Comparison of ENCODE assay signal across 9 mouse cellular contexts in the genomic region with DNA sequence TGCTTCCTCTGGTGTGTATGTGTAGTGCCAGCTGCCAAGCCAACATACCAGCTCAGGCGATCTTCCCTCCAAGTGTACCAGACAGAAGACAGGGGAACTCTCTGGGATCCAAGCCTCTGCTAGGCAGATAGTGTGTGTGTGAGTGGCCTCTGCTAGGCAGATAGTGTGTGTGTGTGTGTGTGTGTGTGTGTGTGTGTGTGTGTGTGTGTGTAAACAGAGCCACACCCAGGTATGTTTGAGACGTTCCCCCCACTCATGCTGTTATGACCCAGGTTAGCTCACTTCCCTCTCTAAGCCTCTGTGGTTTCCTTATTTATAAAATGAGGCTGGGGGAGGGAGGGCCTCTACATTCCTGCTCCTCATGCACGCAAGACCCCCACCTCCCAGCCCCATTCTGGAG. TPM values are rescaled to one million over a fixed set of nuclear protein-coding genes. Genes with fewer than 3 reads are reported as not detected.
DNase-seq lines count a peak whose midpoint lies in the region; ATAC-seq lines count a peak whose summit lies in the region.
"Had no signal": no experiment of that assay in that cellular context is flagged by ENCODE, and none has a peak within 500 bp of the region (broad histone marks: within the 10 kb centered on the region; RNA-seq: fewer than 3 reads in every experiment).

No protein-coding gene starts in this region.

- H3K4me2 ChIP-seq in kidney, embryonic 15.5 days: no peak overlapping the region
- H3K4me2 ChIP-seq in limb, embryonic 15.5 days: no peak overlapping the region

- no peak overlapping the region for H3K4me3 ChIP-seq in kidney, embryonic 15.5 days (replicated peaks)
- no peak overlapping the region for H3K4me3 ChIP-seq in brown adipose tissue, adult 24 weeks (ENCODE audit: insufficient read depth, low read depth, low read length)
- no peak overlapping the region for H3K4me3 ChIP-seq in limb, embryonic 15.5 days

- H3K36me3 ChIP-seq in kidney, embryonic 15.5 days: no peaks in the 10 kb centered on the region
- H3K36me3 ChIP-seq in limb, embryonic 15.5 days: no peaks in the 10 kb centered on the region

- intact Hi-C loops in gastrocnemius, postnatal 14 days (cut with DNase I; ENCODE audit: low total_unique reads): no loop called here

- H3K9me3 ChIP-seq in kidney, embryonic 15.5 days (replicated peaks): no peaks in the 10 kb centered on the region
- no peaks in the 10 kb centered on the region for H3K9me3 ChIP-seq in limb, embryonic 15.5 days

- no peak overlapping the region for H3K9ac ChIP-seq in kidney, embryonic 15.5 days
- no peak overlapping the region for H3K9ac ChIP-seq in limb, embryonic 15.5 days

- ATAC-seq in kidney, embryonic 15.5 days (replicated peaks; ENCODE audit: low FRiP score): no peak
- ATAC-seq in limb, embryonic 15.5 days (ENCODE audit: insufficient number of reproducible peaks, low FRiP score, low TSS enrichment, low read depth): no peak
- ATAC-seq in megakaryocyte progenitor cell, adult 5-6 weeks (replicated peaks; ENCODE audit: poor library complexity): peak; percentile 38

- H3K27ac ChIP-seq in kidney, embryonic 15.5 days: peak overlapping the region; percentile 57; the same call in 1 of the 2 replicates
- H3K27ac ChIP-seq in brown adipose tissue, adult 24 weeks (replicated peaks; ENCODE audit: low read depth, low read length): peak overlapping the region; percentile 58
- peak overlapping the region; percentile 51; the same call in 1 of the 2 replicates for H3K27ac ChIP-seq in limb, embryonic 15.5 days

- H3K4me1 ChIP-seq in kidney, embryonic 15.5 days: peaks cover 35% of the 10 kb centered on the region
- H3K4me1 ChIP-seq in brown adipose tissue, adult 24 weeks (ENCODE audit: control insufficient read depth, insufficient read depth, insufficient read length, low read length): no peaks in the 10 kb centered on the region; the same call in 1 of the 2 replicates
- peaks cover 12% of the 10 kb centered on the region for H3K4me1 ChIP-seq in limb, embryonic 15.5 days

- DNase-seq in kidney, postnatal 10 days: no peak
- no peak for DNase-seq in frontal cortex, postnatal 14 days (ENCODE audit: low spot score in 2 of 2)
- no peak for DNase-seq in gastrocnemius, postnatal 14 days
- no peak for DNase-seq in ovary, adult 18-20 months (ENCODE audit: low spot score)

- H3K27me3 ChIP-seq in kidney, embryonic 15.5 days: no peaks in the 10 kb centered on the region
- no peaks in the 10 kb centered on the region for H3K27me3 ChIP-seq in limb, embryonic 15.5 days

- 49% methylated on average over 3 of the region's 3 CpGs for whole genome bisulfite sequencing in kidney, embryonic 15.5 days
- WGBS in limb, embryonic 15.5 days: 35% methylated on average over 3 of the region's 3 CpGs

RNA-seq across cellular contexts. Expression of a gene that starts 10.7 kb away (rescaled TPM):
- polyA plus RNA-seq in kidney, embryonic 15.5 days (2015; fragmentation: Nextera tagmentation; extraction: Ambion mirVana): 32.3 and 34.5 TPM in 2 replicates
- polyA plus RNA-seq in brown adipose tissue, adult 24 weeks (2012; ENCODE audit: insufficient read depth, insufficient read length, missing spikeins): 4.6 and 29.0 TPM in 2 replicates
- polyA plus RNA-seq in limb, embryonic 15.5 days (2015; fragmentation: Nextera tagmentation; extraction: Ambion mirVana): 16.9 and 19.7 TPM in 2 replicates
- total RNA-seq in megakaryocyte progenitor cell, adult 5-6 weeks (2015): 4.8 and 5.6 TPM in 2 replicates
- 13.4 and 15.2 TPM in 2 replicates for total RNA-seq in megakaryocyte progenitor cell, adult 5-6 weeks (2017)
- total RNA-seq in gastrocnemius, postnatal 14 days (2021): 1 to 10 TPM; 5.6 to 9.8 TPM

RNA-seq across cellular contexts. Expression of a gene that starts 31.6 kb away (rescaled TPM):
- polyA plus RNA-seq in kidney, embryonic 15.5 days (2015; fragmentation: Nextera tagmentation; extraction: Ambion mirVana): 0.45 TPM in 1 of 2 replicates, not detected in the other
- not detected in 2 replicates for polyA plus RNA-seq in brown adipose tissue, adult 24 weeks (2012; ENCODE audit: insufficient read depth, insufficient read length, missing spikeins)
- polyA plus RNA-seq in limb, embryonic 15.5 days (2015; fragmentation: Nextera tagmentation; extraction: Ambion mirVana): 0.31 TPM in 1 of 2 replicates, not detected in the other
- total RNA-seq in megakaryocyte progenitor cell, adult 5-6 weeks (2015): not detected in 2 replicates
- not detected in 2 replicates for total RNA-seq in megakaryocyte progenitor cell, adult 5-6 weeks (2017)
- total RNA-seq in gastrocnemius, postnatal 14 days (2021): not detected
- total RNA-seq: heart, postnatal 25 days had no signal

RNA-seq across cellular contexts. Expression of a gene that starts 52.4 kb away (rescaled TPM):
- polyA plus RNA-seq in kidney, embryonic 15.5 days (2015; fragmentation: Nextera tagmentation; extraction: Ambion mirVana): 32.3 and 39.9 TPM in 2 replicates
- polyA plus RNA-seq in brown adipose tissue, adult 24 weeks (2012; ENCODE audit: insufficient read depth, insufficient read length, missing spikeins): 4.8 and 5.2 TPM in 2 replicates
- polyA plus RNA-seq in limb, embryonic 15.5 days (2015; fragmentation: Nextera tagmentation; extraction: Ambion mirVana): 29.9 and 34.1 TPM in 2 replicates
- 31.4 and 35.8 TPM in 2 replicates for total RNA-seq in megakaryocyte progenitor cell, adult 5-6 weeks (2015)
- total RNA-seq in megakaryocyte progenitor cell, adult 5-6 weeks (2017): 8.1 and 10.2 TPM in 2 replicates
- total RNA-seq in gastrocnemius, postnatal 14 days (2021): 10 to 100 TPM; 16.9 to 22.5 TPM
